Mouse (Mus musculus) kidney, embryonic 14.5 days (tissue): ENCODE results near the gene Grb2. TPM values are rescaled to one million over a fixed set of nuclear protein-coding genes. Genes with fewer than 3 reads are reported as not detected.
A peak's percentile ranks its signal among the peaks of the same experiment; 100 is the strongest.

Experiments
- ATAC-seq: fragments of 200-750 bp; cut with Nextera tagmentation; 2 replicates; pipeline ENCODE4 v1.8.0; 2017; ENCODE audit warnings: moderate number of reproducible peaks, mild to moderate bottlenecking, moderate TSS enrichment, moderate library complexity; ENCODE audit not compliant: low FRiP score, low TSS enrichment
- H3K27ac ChIP-seq: fragments of 300-500 bp; sonication (generic); 2 replicates; pipeline ENCODE4 v1.5.1; 2014; ENCODE audit warnings: low read depth, mild to moderate bottlenecking, low read length, moderate library complexity, mixed read lengths
- H3K27me3 ChIP-seq: fragments of 300-500 bp; sonication (generic); 2 replicates; pipeline ENCODE4 v1.6.1; 2014; ENCODE audit warnings: mild to moderate bottlenecking, low read length; ENCODE audit not compliant: control insufficient read depth, insufficient read depth
- H3K36me3 ChIP-seq: fragments of 300-500 bp; sonication (generic); 2 replicates; pipeline ENCODE4 v1.6.1; 2014; ENCODE audit warnings: low read length, mixed read lengths; ENCODE audit not compliant: control insufficient read depth, insufficient read depth
- H3K4me1 ChIP-seq: fragments of 300-500 bp; sonication (generic); 2 replicates; pipeline ENCODE4 v1.6.1; 2014; ENCODE audit warnings: low read length, mixed read lengths; ENCODE audit not compliant: control insufficient read depth, insufficient read depth
- H3K4me2 ChIP-seq: fragments of 300-500 bp; sonication (generic); replicated peaks from 2 replicates; pipeline ENCODE4 v1.6.1; 2014; ENCODE audit warnings: low read depth, mild to moderate bottlenecking, low read length
- H3K4me3 ChIP-seq: fragments of 300-500 bp; sonication (generic); 2 replicates; pipeline ENCODE4 v1.5.1; 2014; ENCODE audit warnings: mild to moderate bottlenecking, low read length
- H3K9ac ChIP-seq: fragments of 300-500 bp; sonication (generic); 2 replicates; pipeline ENCODE4 v1.6.1; 2014; ENCODE audit warnings: low read depth, mild to moderate bottlenecking, low read length, moderate library complexity
- H3K9me3 ChIP-seq: fragments of 300-500 bp; sonication (generic); 2 replicates; pipeline ENCODE4 v1.6.1; 2016; ENCODE audit warnings: low read length; ENCODE audit not compliant: control insufficient read depth
- WGBS: fragments of 180-500 bp; shearing (Covaris S2); extraction: QIAGEN DNeasy Blood & Tissue Kit; methylation state at CpG from one replicate; pipeline ENCODE4 v1.1.7; 2014; 5-methylcytosine and 5-hydroxymethylcytosine counted together
- polyA plus RNA-seq: library from polyadenylated mRNA; unstranded; fragments of >200 nt; fragmentation: Nextera tagmentation; extraction: Ambion mirVana; gene quantifications from 2 replicates; pipeline ENCODE4 v1.2.1, GENCODE M21; 2014

Grb2 gene
- polyA plus RNA-seq, 1 experiment from 2014 or later: 47.7 TPM

- Histone ChIP-seq H3K36me3 (peaks cover 12% of the 10 kb centered on the region; the same call in 1 of the 2 replicates), H3K9me3 (no peaks in the 10 kb centered on the region), H3K9ac (no peak overlapping the region), H3K27ac (no peak overlapping the region), H3K4me1 (no peaks in the 10 kb centered on the region), H3K4me3 (no peak overlapping the region), H3K4me2 (no peak overlapping the region), H3K27me3 (no peaks in the 10 kb centered on the region)
- WGBS: 52% methylated on average over 14 of the region's 14 CpGs
- ATAC-seq: no peak
These were observed 67.3 kb downstream of the Grb2 start for GRCm38 (mm10) chr11:115640978-115641663.

GRCm38 (mm10) chr11:115640311-115640828 lies 68.0 kb downstream of the Grb2 start:
- H3K4me1 ChIP-seq: no peaks in the 10 kb centered on the region

GRCm38 (mm10) chr11:115639540-115639939 lies 68.9 kb downstream of the Grb2 start:
- no peak overlapping the region for H3K4me3 ChIP-seq
- peaks cover 5% of the 10 kb centered on the region; the same call in 1 of the 2 replicates for H3K36me3 ChIP-seq
- no peak overlapping the region for H3K4me2 ChIP-seq
- ATAC-seq: no peak
- peak overlapping the region; percentile 38; the same call in 1 of the 2 replicates for H3K27ac ChIP-seq
- no peaks in the 10 kb centered on the region for H3K4me1 ChIP-seq
- H3K9ac ChIP-seq: no peak overlapping the region
- no peaks in the 10 kb centered on the region for H3K27me3 ChIP-seq
- 70% methylated on average over 4 of the region's 4 CpGs for WGBS
- H3K9me3 ChIP-seq: no peaks in the 10 kb centered on the region

More at GRCm38 (mm10) chr11:115640311-115640828, 68.0 kb downstream of the Grb2 start:
- Histone ChIP-seq H3K36me3 (peaks cover 10% of the 10 kb centered on the region; the same call in 1 of the 2 replicates), H3K4me2 (no peak overlapping the region), H3K9ac (no peak overlapping the region), H3K27me3 (no peaks in the 10 kb centered on the region), H3K4me3 (no peak overlapping the region), H3K27ac (no peak overlapping the region), H3K9me3 (no peaks in the 10 kb centered on the region)
- WGBS: 85% methylated on average over 3 of the region's 4 CpGs
- ATAC-seq: no peak

GRCm38 (mm10) chr11:115638498-115639409 lies 69.6 kb downstream of the Grb2 start:
- Histone ChIP-seq H3K27me3 (no peaks in the 10 kb centered on the region), H3K4me2 (no peak overlapping the region), H3K36me3 (no peaks in the 10 kb centered on the region), H3K4me1 (no peaks in the 10 kb centered on the region), H3K27ac (peak overlapping the region; percentile 38; the same call in 1 of the 2 replicates), H3K9ac (no peak overlapping the region), H3K9me3 (no peaks in the 10 kb centered on the region), H3K4me3 (no peak overlapping the region)
- ATAC-seq: no peak; the same call in 1 of the 2 replicates
- WGBS: 61% methylated on average over 5 of the region's 5 CpGs

GRCm38 (mm10) chr11:115636960-115637359 lies 71.4 kb downstream of the Grb2 start:
- H3K4me3 ChIP-seq: no peak overlapping the region
- WGBS: 56% methylated on average over 3 of the region's 3 CpGs
- H3K4me2 ChIP-seq: no peak overlapping the region
- no peaks in the 10 kb centered on the region for H3K27me3 ChIP-seq
- H3K36me3 ChIP-seq: no peaks in the 10 kb centered on the region
- no peak for ATAC-seq
- H3K4me1 ChIP-seq: no peaks in the 10 kb centered on the region
- no peaks in the 10 kb centered on the region for H3K9me3 ChIP-seq
- no peak overlapping the region for H3K27ac ChIP-seq
- no peak overlapping the region for H3K9ac ChIP-seq

GRCm38 (mm10) chr11:115635484-115635883 lies 72.9 kb downstream of the Grb2 start:
- no peaks in the 10 kb centered on the region for H3K36me3 ChIP-seq
- no peak overlapping the region for H3K27ac ChIP-seq
- H3K9me3 ChIP-seq: no peaks in the 10 kb centered on the region
- H3K4me1 ChIP-seq: no peaks in the 10 kb centered on the region
- no peak for ATAC-seq
- no peak overlapping the region for H3K4me3 ChIP-seq
- 68% methylated on average over 8 of the region's 8 CpGs for WGBS
- no peaks in the 10 kb centered on the region for H3K27me3 ChIP-seq
- H3K9ac ChIP-seq: no peak overlapping the region
- no peak overlapping the region for H3K4me2 ChIP-seq

- no peak overlapping the region for H3K4me2 ChIP-seq
- no peaks in the 10 kb centered on the region for H3K27me3 ChIP-seq
- no peaks in the 10 kb centered on the region for H3K4me1 ChIP-seq
- no peak overlapping the region for H3K27ac ChIP-seq
- H3K36me3 ChIP-seq: no peaks in the 10 kb centered on the region
- 84% methylated on average over 8 of the region's 8 CpGs for WGBS
- no peak overlapping the region for H3K4me3 ChIP-seq
- H3K9me3 ChIP-seq: no peaks in the 10 kb centered on the region
- H3K9ac ChIP-seq: no peak overlapping the region
- ATAC-seq: no peak
These were observed 73.4 kb downstream of the Grb2 start for GRCm38 (mm10) chr11:115635041-115635440.

- 76% methylated on average over 4 of the region's 4 CpGs for WGBS
- no peak overlapping the region for H3K4me2 ChIP-seq
- H3K27me3 ChIP-seq: no peaks in the 10 kb centered on the region
- no peak overlapping the region for H3K27ac ChIP-seq
- no peak overlapping the region for H3K4me3 ChIP-seq
- no peaks in the 10 kb centered on the region for H3K36me3 ChIP-seq
- H3K9ac ChIP-seq: no peak overlapping the region
- H3K9me3 ChIP-seq: no peaks in the 10 kb centered on the region
- ATAC-seq: no peak
- no peaks in the 10 kb centered on the region for H3K4me1 ChIP-seq
These were observed 74.3 kb downstream of the Grb2 start for GRCm38 (mm10) chr11:115634109-115634508.
